Mouse (Mus musculus) embryonic fibroblast, embryonic 13.5 days (primary cell): Measurements from ENCODE around the gene Ciao2a. TPM values are rescaled to one million over a fixed set of nuclear protein-coding genes. Genes with fewer than 3 reads are reported as not detected.

Source experiments
- H3K27ac ChIP-seq: 2 replicates; pipeline ENCODE4 v1.5.1; 2012; ENCODE audit warnings: low read length, control low read depth, inconsistent platforms; ENCODE audit not compliant: insufficient read depth
- H3K4me1 ChIP-seq: 2 replicates; pipeline ENCODE4 v1.6.1; 2011; ENCODE audit warnings: low read length; ENCODE audit not compliant: control insufficient read depth, insufficient read depth
- H3K4me3 ChIP-seq: 2 replicates; pipeline ENCODE4 v1.5.1; 2011; ENCODE audit warnings: mild to moderate bottlenecking, control low read depth, low read length; ENCODE audit not compliant: insufficient read depth
- CTCF ChIP-seq: IDR thresholded peaks from 2 replicates; pipeline ENCODE4 v1.5.1; 2011; ENCODE audit warnings: mild to moderate bottlenecking, control low read depth, low read length, moderate library complexity, borderline replicate concordance; ENCODE audit not compliant: insufficient read depth
- POLR2A ChIP-seq: IDR thresholded peaks from 2 replicates; pipeline ENCODE4 v1.6.1; 2011; ENCODE audit warnings: low read depth, mild to moderate bottlenecking, control low read depth, low read length, moderate library complexity
- polyA plus RNA-seq: library from polyadenylated mRNA; stranded (reverse); fragments of >200 nt; gene quantifications from 2 replicates; pipeline ENCODE4 v1.2.4, GENCODE M21; 2011; ENCODE audit warnings: low read depth; ENCODE audit not compliant: missing spikeins, insufficient read length

Ciao2a gene
- polyA plus RNA-seq, 1 experiment = 46.9 TPM

- Histone ChIP-seq H3K4me3 (no peak overlapping the region), H3K27ac (no peak overlapping the region), H3K4me1 (no peaks in the 10 kb centered on the region)
- TF ChIP-seq POLR2A (no peak), CTCF (no peak)
These were observed 51.6 kb downstream of the Ciao2a start for GRCm38 (mm10) chr9:66177975-66178374.

GRCm38 (mm10) chr9:66179795-66180194 is 53.4 kb downstream of the Ciao2a start:
- Histone ChIP-seq H3K4me1 (no peaks in the 10 kb centered on the region), H3K27ac (no peak overlapping the region), H3K4me3 (no peak overlapping the region)
- TF ChIP-seq CTCF = no peak
- no peak for TF ChIP-seq POLR2A

- Histone ChIP-seq H3K4me1 (no peaks in the 10 kb centered on the region), H3K27ac (no peak overlapping the region), H3K4me3 (no peak overlapping the region)
- TF ChIP-seq POLR2A (no peak), CTCF (no peak)
These were observed 54.9 kb downstream of the Ciao2a start for GRCm38 (mm10) chr9:66181126-66181825.

GRCm38 (mm10) chr9:66181826-66182678 is 55.6 kb downstream of the Ciao2a start:
- Histone ChIP-seq H3K27ac (no peak overlapping the region), H3K4me1 (no peaks in the 10 kb centered on the region), H3K4me3 (no peak overlapping the region)
- no peak for TF ChIP-seq CTCF
- TF ChIP-seq POLR2A = no peak

GRCm38 (mm10) chr9:66182679-66182993 is 56.2 kb downstream of the Ciao2a start:
- H3K4me1 ChIP-seq = no peaks in the 10 kb centered on the region
- TF ChIP-seq CTCF (no peak), POLR2A (no peak)
- no peak overlapping the region for H3K27ac ChIP-seq
- H3K4me3 ChIP-seq = no peak overlapping the region

- Histone ChIP-seq H3K4me1 (no peaks in the 10 kb centered on the region), H3K27ac (no peak overlapping the region), H3K4me3 (no peak overlapping the region)
- TF ChIP-seq CTCF = no peak
- no peak for TF ChIP-seq POLR2A
These were observed 56.6 kb downstream of the Ciao2a start for GRCm38 (mm10) chr9:66183023-66183422.

GRCm38 (mm10) chr9:66184572-66184971 is 58.2 kb downstream of the Ciao2a start:
- Histone ChIP-seq H3K4me1 (no peaks in the 10 kb centered on the region), H3K27ac (no peak overlapping the region), H3K4me3 (no peak overlapping the region)
- TF ChIP-seq CTCF (no peak), POLR2A (no peak)

- Histone ChIP-seq H3K4me3 (no peak overlapping the region), H3K27ac (no peak overlapping the region), H3K4me1 (no peaks in the 10 kb centered on the region)
- TF ChIP-seq POLR2A (no peak), CTCF (no peak)
These were observed 60.0 kb downstream of the Ciao2a start for GRCm38 (mm10) chr9:66186426-66186825.

Other genes starting within 250 kb of the Ciao2a start
- gene Pclaf, start 236.4 kb upstream of the Ciao2a start, polyA plus RNA-seq = 71.8 and 102 TPM in 2 replicates
- gene Trip4, start 217.8 kb upstream of the Ciao2a start, polyA plus RNA-seq = 40.4 and 44.4 TPM in 2 replicates
- 64.7 and 70.2 TPM in 2 replicates for gene Csnk1g1, start 217.7 kb upstream of the Ciao2a start, polyA plus RNA-seq
- 484 and 532 TPM in 2 replicates for gene Ppib, start 66.4 kb upstream of the Ciao2a start, polyA plus RNA-seq
- gene Snx22, start 56.9 kb upstream of the Ciao2a start, polyA plus RNA-seq = 0.25 and 0.33 TPM in 2 replicates
- 58.6 and 70.5 TPM in 2 replicates for gene Snx1, start within 50 bp of the Ciao2a start, polyA plus RNA-seq
- 0.30 TPM in 1 of 2 replicates, not detected in the other for gene Dapk2, start 31.6 kb downstream of the Ciao2a start, polyA plus RNA-seq
- 28.3 and 34.9 TPM in 2 replicates for gene Herc1, start 223.8 kb downstream of the Ciao2a start, polyA plus RNA-seq